Mouse (Mus musculus): Measurements from ENCODE around the gene Itgb6. TPM values are rescaled to one million over a fixed set of nuclear protein-coding genes. Genes with fewer than 3 reads are reported as not detected.

The Itgb6 gene
- total RNA-seq, 2 experiments from 2014 or later: not detected

DNA sequence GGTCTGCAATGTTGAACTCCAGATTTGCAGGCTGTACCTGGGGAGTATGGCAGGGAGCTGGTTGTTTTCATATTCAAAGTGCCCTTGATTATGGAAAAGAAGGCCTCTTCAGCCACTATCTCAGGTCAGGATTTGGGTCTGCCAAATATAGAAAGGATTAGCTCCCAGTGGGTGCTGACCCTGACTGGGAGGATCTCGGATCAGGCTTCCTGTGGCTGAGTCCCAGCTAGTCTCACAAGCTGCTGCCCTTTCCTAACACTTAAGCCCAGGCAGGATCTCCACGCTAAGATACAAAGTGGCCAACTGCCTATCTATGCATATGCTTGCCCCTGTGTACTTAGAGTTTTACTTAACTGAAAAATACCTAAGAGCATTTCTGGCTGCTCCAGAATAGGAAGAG lies 170.8 kb downstream of the Itgb6 start:
- no peak for ATAC-seq (replicated peaks; ENCODE audit: low FRiP score, low TSS enrichment, poor library complexity, severe bottlenecking)

DNA sequence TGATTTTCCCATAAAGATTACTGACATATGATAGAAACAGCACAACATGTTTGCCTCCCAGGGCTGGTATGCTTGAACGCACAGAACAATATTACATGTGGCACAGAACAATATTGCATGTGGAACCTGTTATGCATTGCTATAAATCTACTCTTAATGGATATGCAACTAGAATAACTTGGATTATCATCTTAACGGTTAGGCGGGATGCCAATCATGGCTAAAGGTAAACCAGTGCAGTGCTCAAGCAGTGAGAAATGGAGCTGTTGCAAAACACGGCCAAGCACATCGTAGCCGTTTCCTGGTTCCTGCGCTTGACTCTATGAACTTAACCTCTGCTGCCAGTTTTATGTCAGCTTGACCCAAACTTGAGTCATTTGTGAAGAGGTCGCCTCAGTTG lies 171.9 kb downstream of the Itgb6 start:
- no peak for ATAC-seq (replicated peaks; ENCODE audit: low FRiP score, low TSS enrichment, poor library complexity, severe bottlenecking)

DNA sequence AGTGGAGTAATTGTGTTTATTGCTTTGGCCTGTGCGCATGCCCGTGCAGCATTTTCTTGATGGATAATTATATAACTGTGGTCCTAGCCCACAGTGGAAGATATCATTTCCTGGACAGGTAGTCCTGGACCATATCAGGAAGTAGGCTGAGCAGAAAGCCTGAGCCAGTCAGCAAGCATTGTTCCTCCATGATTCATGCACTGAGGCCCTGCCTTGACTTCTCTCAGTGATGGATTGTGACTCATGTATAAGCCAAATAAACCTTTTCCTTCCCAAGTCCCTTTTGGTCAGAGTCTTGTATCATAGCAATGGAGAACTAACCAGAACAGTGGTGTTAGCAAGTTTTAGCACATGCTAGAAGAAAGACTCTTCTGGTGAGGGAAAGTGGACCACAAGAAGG lies 172.6 kb downstream of the Itgb6 start:
- no peak for ATAC-seq (replicated peaks; ENCODE audit: low FRiP score, low TSS enrichment, poor library complexity, severe bottlenecking)

Other genes with a start within 250 kb of the Itgb6 start
- gene Pla2r1, start 169.3 kb downstream of the Itgb6 start, total RNA-seq (2014; fragmentation: Nextera tagmentation): not detected in 2 replicates
- 1.4 TPM in 1 of 2 replicates, not detected in the other for gene Pla2r1, start 169.3 kb downstream of the Itgb6 start, total RNA-seq (2017)
- gene Rbms1, start 240.5 kb upstream of the Itgb6 start, total RNA-seq (2014; fragmentation: Nextera tagmentation): 8.9 and 15.6 TPM in 2 replicates
- gene Rbms1, start 240.5 kb upstream of the Itgb6 start, total RNA-seq (2017): 13.1 and 16.4 TPM in 2 replicates